Mouse (Mus musculus) liver, postnatal 0 days (tissue): Measurements from ENCODE around the gene Prkrip1.

Experiments
- CTCF ChIP-seq: sonication (generic); IDR thresholded peaks from 2 replicates; pipeline ENCODE4 v1.5.1; 2016; ENCODE audit warnings: antibody characterized with exemption, low read depth
- EP300 ChIP-seq: IDR thresholded peaks from 2 replicates; pipeline ENCODE4 v1.6.1; 2016; ENCODE audit warnings: antibody characterized with exemption, low read depth, mild to moderate bottlenecking

DNA sequence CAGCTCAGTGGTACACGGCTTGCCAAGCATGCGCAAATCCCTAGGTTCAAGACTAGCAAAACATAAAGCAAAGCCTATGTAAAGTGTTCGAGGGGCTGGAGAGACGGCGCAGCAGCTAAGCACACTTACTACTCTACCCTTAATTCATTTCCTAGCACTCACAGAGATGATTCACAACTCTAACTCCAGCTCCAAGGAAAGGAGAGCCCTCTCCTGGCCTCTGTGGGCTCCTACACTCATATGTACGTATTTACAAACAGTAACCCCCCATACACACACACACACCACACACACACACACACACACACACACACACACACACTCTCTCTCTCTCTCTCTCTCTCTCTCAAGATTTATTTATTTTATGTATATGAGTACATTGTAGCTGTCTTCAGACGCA is 15.0 kb downstream of the Prkrip1 start:
- TF ChIP-seq CTCF (peak; percentile 32; the same call in 1 of the 2 replicates), EP300 (no peak)
